Mouse (Mus musculus): ENCODE data around the gene Plxdc1.

- no peak; the same call in 1 of the 2 replicates for TF ChIP-seq POLR2A (IDR thresholded peaks at IDR 0.05; ENCODE audit: borderline replicate concordance, control insufficient read depth, low read depth, low read length)
- no peak for TF ChIP-seq CTCF (IDR thresholded peaks at IDR 0.05; ENCODE audit: control insufficient read depth, insufficient read depth, low read length)
Measured at GRCm38 (mm10) chr11:97985727-97986677, at the start of gene Plxdc1.
